Mouse (Mus musculus) WW6 (cell line): Measurements from ENCODE around the gene Zmym4.

Source experiments
- DNase-seq: peaks from one replicate; pipeline ENCODE4 v3.0.0-alpha.2; 2013; ENCODE audit warnings: low read depth, low spot score

Zmym4 gene

GRCm38 (mm10) chr4:126943421-126943820 lies 24.5 kb downstream of the Zmym4 start:
- no peak for DNase-seq

GRCm38 (mm10) chr4:126942846-126943245 lies 25.1 kb downstream of the Zmym4 start:
- DNase-seq = peak; percentile 11

- no peak for DNase-seq
Measured at GRCm38 (mm10) chr4:126927701-126928100, 40.2 kb downstream of the Zmym4 start.

- no peak for DNase-seq
Measured at GRCm38 (mm10) chr4:126889879-126890278, 78.1 kb downstream of the Zmym4 start.

GRCm38 (mm10) chr4:126885953-126886352 lies 82.0 kb downstream of the Zmym4 start:
- DNase-seq = no peak

- DNase-seq = no peak
Measured at GRCm38 (mm10) chr4:126883602-126884001, 84.3 kb downstream of the Zmym4 start.

GRCm38 (mm10) chr4:126879560-126880275 lies 88.2 kb downstream of the Zmym4 start:
- DNase-seq = no peak

GRCm38 (mm10) chr4:126872717-126873116 lies 95.2 kb downstream of the Zmym4 start:
- DNase-seq = no peak

- peak; percentile 73 for DNase-seq
Measured at GRCm38 (mm10) chr4:126868699-126869098, 99.2 kb downstream of the Zmym4 start.

GRCm38 (mm10) chr4:126861514-126862266 lies 106.2 kb downstream of the Zmym4 start:
- no peak for DNase-seq

GRCm38 (mm10) chr4:126860268-126860986 lies 107.5 kb downstream of the Zmym4 start:
- no peak for DNase-seq

- DNase-seq = no peak
Measured at GRCm38 (mm10) chr4:126852971-126853370, 115.0 kb downstream of the Zmym4 start.

GRCm38 (mm10) chr4:126850778-126851080 lies 117.2 kb downstream of the Zmym4 start:
- no peak for DNase-seq

GRCm38 (mm10) chr4:126850019-126850777 lies 117.7 kb downstream of the Zmym4 start:
- no peak for DNase-seq

GRCm38 (mm10) chr4:126846971-126847370 lies 121.0 kb downstream of the Zmym4 start:
- DNase-seq = no peak

- DNase-seq = no peak
Measured at GRCm38 (mm10) chr4:126845664-126846063, 122.3 kb downstream of the Zmym4 start.

GRCm38 (mm10) chr4:126842911-126843310 lies 125.0 kb downstream of the Zmym4 start:
- DNase-seq = no peak

GRCm38 (mm10) chr4:126840996-126841560 lies 126.9 kb downstream of the Zmym4 start:
- DNase-seq = no peak

- DNase-seq = peak; percentile 39
Measured at GRCm38 (mm10) chr4:126839873-126840272, 128.1 kb downstream of the Zmym4 start.

GRCm38 (mm10) chr4:126838799-126839198 lies 129.1 kb downstream of the Zmym4 start:
- no peak for DNase-seq

- DNase-seq = no peak
Measured at GRCm38 (mm10) chr4:126831122-126831521, 136.8 kb downstream of the Zmym4 start.
